Mouse (Mus musculus) forebrain, embryonic 10.5 days (tissue): ENCODE measurements around the gene Tmem175. TPM values are rescaled to one million over a fixed set of nuclear protein-coding genes. Genes with fewer than 3 reads are reported as not detected.
A peak's percentile ranks its signal among the peaks of the same experiment; 100 is the strongest.

Experiments used
- DNase-seq: peaks from one replicate; pipeline ENCODE4 v3.0.0-alpha.2; 2017; ENCODE audit warnings: low spot score; ENCODE audit errors: extremely low spot score
- H3K27ac ChIP-seq: fragments of 300-500 bp; sonication (generic); 2 replicates; pipeline ENCODE4 v1.5.1; 2016; ENCODE audit warnings: mild to moderate bottlenecking
- H3K27me3 ChIP-seq: fragments of 300-500 bp; sonication (generic); 2 replicates; pipeline ENCODE4 v1.6.1; 2016; ENCODE audit warnings: mild to moderate bottlenecking; ENCODE audit not compliant: poor library complexity, severe bottlenecking
- H3K36me3 ChIP-seq: fragments of 300-500 bp; sonication (generic); replicated peaks from 2 replicates; pipeline ENCODE4 v1.6.1; 2016; ENCODE audit warnings: mild to moderate bottlenecking, moderate library complexity
- H3K4me1 ChIP-seq: fragments of 300-500 bp; sonication (generic); 2 replicates; pipeline ENCODE4 v1.6.1; 2016
- H3K4me3 ChIP-seq: fragments of 300-500 bp; sonication (generic); 2 replicates; pipeline ENCODE4 v1.5.1; 2016; ENCODE audit warnings: mild to moderate bottlenecking, moderate library complexity
- H3K9me3 ChIP-seq: fragments of 300-500 bp; sonication (generic); 2 replicates; pipeline ENCODE4 v1.6.1; 2016; ENCODE audit warnings: mild to moderate bottlenecking, moderate library complexity
- WGBS: fragments of 180-500 bp; shearing (Covaris S2); methylation state at CpG from one replicate; pipeline ENCODE4 v1.1.7; 2016; 5-methylcytosine and 5-hydroxymethylcytosine counted together
- polyA plus RNA-seq: library from polyadenylated mRNA; unstranded; fragments of >200 nt; fragmentation: Nextera tagmentation; extraction: Ambion mirVana; gene quantifications from 2 replicates; pipeline ENCODE4 v1.2.1, GENCODE M21; 2016

The Tmem175 gene
- polyA plus RNA-seq, 1 experiment from 2014 or later = 17.6 TPM

DNA sequence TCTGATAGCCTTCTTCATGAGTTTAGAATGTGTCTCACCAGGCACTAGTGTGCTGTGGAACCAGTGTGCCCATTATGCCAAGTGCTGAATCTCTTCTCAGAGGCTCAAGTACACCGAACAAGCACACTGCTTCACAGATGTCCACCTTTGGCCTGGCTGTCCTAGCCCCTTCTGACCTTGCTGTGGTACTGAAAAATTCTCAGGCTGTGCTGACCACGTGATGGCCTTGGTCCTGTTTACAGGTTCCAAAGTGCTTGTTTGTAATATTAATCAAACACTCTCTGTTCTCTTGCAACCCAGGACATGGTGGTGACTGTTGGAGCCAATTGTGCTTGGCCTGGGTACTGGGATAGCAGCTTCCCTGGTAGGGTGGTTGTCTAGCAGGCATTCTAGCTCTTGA, 45.1 kb downstream of the Tmem175 start:
- H3K27ac ChIP-seq = no peak overlapping the region
- H3K36me3 ChIP-seq = peaks cover 28% of the 10 kb centered on the region
- no peaks in the 10 kb centered on the region for H3K27me3 ChIP-seq
- WGBS = 91% methylated on average over 2 of the region's 2 CpGs
- H3K9me3 ChIP-seq = no peaks in the 10 kb centered on the region
- no peak overlapping the region for H3K4me3 ChIP-seq
- no peak for DNase-seq
- peaks cover 27% of the 10 kb centered on the region for H3K4me1 ChIP-seq

- no peaks in the 10 kb centered on the region for H3K9me3 ChIP-seq
- H3K4me3 ChIP-seq = no peak within 1 kb of the TSS
- no peak for DNase-seq
- no peaks in the 10 kb centered on the region for H3K27me3 ChIP-seq
- H3K27ac ChIP-seq = peak within 1 kb of the TSS; percentile 6; the same call in 1 of the 2 replicates
- WGBS = 78% methylated on average over 9 of the region's 9 CpGs
- H3K4me1 ChIP-seq = peaks cover 20% of the 10 kb centered on the region
- H3K36me3 ChIP-seq = peaks cover 30% of the 10 kb centered on the region
Observed at GRCm38 (mm10) chr5:108675251-108675816, 45.8 kb downstream of the Tmem175 start, which contains the start of gene Slc26a1. Slc26a1 (minus strand) TSS chr5:108675569.

DNA sequence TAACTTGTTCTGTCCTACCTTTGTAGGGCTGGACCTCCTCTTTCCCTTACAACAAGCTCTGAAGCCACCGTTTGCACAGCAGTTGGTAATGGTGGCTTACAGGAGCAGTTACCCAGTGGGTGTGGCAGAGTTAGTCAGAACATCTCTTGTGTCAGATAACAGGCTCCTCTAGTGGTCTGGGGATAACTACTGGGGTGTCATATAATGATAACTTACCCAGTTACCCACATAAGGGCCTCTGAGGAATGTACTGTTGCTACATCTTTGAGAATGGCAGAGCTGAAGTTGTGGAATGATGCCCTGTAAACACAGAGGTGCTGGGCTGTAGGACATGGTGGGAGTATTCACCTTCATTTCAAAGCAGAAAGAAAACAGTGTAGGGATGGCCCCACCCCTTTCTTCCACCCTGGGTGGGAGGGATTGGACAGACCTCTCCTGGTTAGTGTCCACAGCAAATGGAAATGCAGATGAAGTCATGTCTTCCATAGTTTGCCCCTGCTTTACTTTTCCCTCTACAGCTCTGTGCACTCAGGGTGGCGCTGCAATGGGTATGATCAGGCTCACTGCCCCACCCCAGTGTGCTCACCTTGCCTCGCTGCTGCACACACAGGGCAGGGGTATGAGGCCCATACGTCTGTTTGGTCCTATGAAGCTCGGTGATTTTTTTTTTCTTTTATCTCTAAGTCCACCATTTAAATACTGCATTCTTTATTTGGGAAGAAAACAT, 47.4 kb downstream of the Tmem175 start:
- Histone ChIP-seq H3K27ac (peak overlapping the region; percentile 89), H3K36me3 (peaks cover 25% of the 10 kb centered on the region), H3K27me3 (no peaks in the 10 kb centered on the region), H3K9me3 (no peaks in the 10 kb centered on the region), H3K4me1 (peaks cover 17% of the 10 kb centered on the region), H3K4me3 (peak overlapping the region; percentile 50)
- 14% methylated on average over 5 of the region's 5 CpGs for WGBS
- DNase-seq = no peak

- H3K4me3 ChIP-seq = peak overlapping the region; percentile 50
- H3K4me1 ChIP-seq = peaks cover 17% of the 10 kb centered on the region
- peak; percentile 79 for DNase-seq
- peak overlapping the region; percentile 89 for H3K27ac ChIP-seq
- H3K36me3 ChIP-seq = peaks cover 18% of the 10 kb centered on the region
- no peaks in the 10 kb centered on the region for H3K9me3 ChIP-seq
- 5% methylated on average over 25 of the region's 25 CpGs for WGBS
- no peaks in the 10 kb centered on the region for H3K27me3 ChIP-seq
Observed at GRCm38 (mm10) chr5:108677605-108678295, 48.2 kb downstream of the Tmem175 start.

- no peak for DNase-seq
- Histone ChIP-seq H3K4me3 (no peak overlapping the region), H3K27ac (peak overlapping the region; percentile 89), H3K36me3 (peaks cover 11% of the 10 kb centered on the region; the same call in 1 of the 2 replicates), H3K4me1 (peaks cover 17% of the 10 kb centered on the region), H3K27me3 (no peaks in the 10 kb centered on the region), H3K9me3 (no peaks in the 10 kb centered on the region)
- 84% methylated on average over 6 of the region's 6 CpGs for WGBS
Observed at GRCm38 (mm10) chr5:108678296-108678854, 48.8 kb downstream of the Tmem175 start.

DNA sequence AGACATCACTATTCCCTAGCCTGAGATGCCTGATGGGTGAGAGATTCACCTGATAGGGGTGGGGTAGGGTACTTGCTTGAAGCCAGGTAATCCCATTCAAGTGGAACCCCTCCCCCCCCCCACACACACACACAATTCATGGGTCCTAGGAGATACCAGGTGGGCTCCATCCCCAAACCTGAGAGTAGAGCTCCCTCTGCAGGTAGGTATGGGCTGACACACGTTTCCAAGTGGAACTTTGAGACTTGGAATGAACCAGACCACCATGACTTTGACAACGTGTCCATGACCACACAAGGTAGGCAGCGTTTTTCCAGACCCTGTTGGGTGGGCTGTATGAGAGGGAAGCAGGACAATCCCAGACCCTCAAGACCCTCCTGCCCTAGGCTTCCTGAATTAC, 50.3 kb downstream of the Tmem175 start:
- Histone ChIP-seq H3K4me3 (no peak overlapping the region), H3K4me1 (peaks cover 17% of the 10 kb centered on the region), H3K27ac (no peak overlapping the region), H3K36me3 (peaks cover 5% of the 10 kb centered on the region; the same call in 1 of the 2 replicates), H3K9me3 (no peaks in the 10 kb centered on the region), H3K27me3 (no peaks in the 10 kb centered on the region)
- 53% methylated on average over 3 of the region's 3 CpGs for WGBS
- no peak for DNase-seq

- no peak for DNase-seq
- Histone ChIP-seq H3K27ac (no peak overlapping the region), H3K27me3 (no peaks in the 10 kb centered on the region), H3K36me3 (peaks cover 5% of the 10 kb centered on the region; the same call in 1 of the 2 replicates), H3K4me1 (peaks cover 17% of the 10 kb centered on the region), H3K9me3 (no peaks in the 10 kb centered on the region), H3K4me3 (no peak overlapping the region)
- 88% methylated on average over 6 of the region's 6 CpGs for WGBS
Observed at GRCm38 (mm10) chr5:108680871-108681270, 51.3 kb downstream of the Tmem175 start.

GRCm38 (mm10) chr5:108689091-108689490, 59.5 kb downstream of the Tmem175 start:
- no peak for DNase-seq
- Histone ChIP-seq H3K4me3 (no peak overlapping the region), H3K36me3 (no peaks in the 10 kb centered on the region), H3K27ac (no peak overlapping the region), H3K4me1 (peaks cover 24% of the 10 kb centered on the region), H3K9me3 (no peaks in the 10 kb centered on the region), H3K27me3 (peaks cover 25% of the 10 kb centered on the region)
- 74% methylated on average over 5 of the region's 5 CpGs for WGBS

DNA sequence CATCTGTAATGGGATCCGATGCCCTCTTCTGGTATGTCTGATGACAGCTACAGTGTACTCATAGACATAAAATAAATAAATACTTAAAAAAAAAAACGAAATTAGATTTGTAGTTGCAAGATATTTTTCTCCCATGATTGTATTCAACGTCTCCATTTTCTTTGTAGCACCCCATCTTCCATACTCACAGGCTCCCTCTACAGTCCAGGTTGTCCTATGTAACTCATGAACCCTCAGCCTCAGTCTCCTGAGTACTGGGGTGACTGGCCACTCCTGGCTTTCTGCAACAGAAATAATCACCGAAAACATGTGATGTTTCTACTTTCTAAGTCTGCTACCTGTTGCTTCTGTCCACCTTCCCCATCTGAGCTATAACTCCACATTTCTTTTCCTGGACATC, 61.6 kb downstream of the Tmem175 start:
- peaks cover 39% of the 10 kb centered on the region for H3K4me1 ChIP-seq
- peaks cover 7% of the 10 kb centered on the region for H3K36me3 ChIP-seq
- DNase-seq = no peak
- 78% methylated on average over 4 of the region's 4 CpGs for WGBS
- H3K27ac ChIP-seq = no peak overlapping the region
- peaks cover 35% of the 10 kb centered on the region for H3K27me3 ChIP-seq
- no peaks in the 10 kb centered on the region for H3K9me3 ChIP-seq
- H3K4me3 ChIP-seq = no peak overlapping the region

DNA sequence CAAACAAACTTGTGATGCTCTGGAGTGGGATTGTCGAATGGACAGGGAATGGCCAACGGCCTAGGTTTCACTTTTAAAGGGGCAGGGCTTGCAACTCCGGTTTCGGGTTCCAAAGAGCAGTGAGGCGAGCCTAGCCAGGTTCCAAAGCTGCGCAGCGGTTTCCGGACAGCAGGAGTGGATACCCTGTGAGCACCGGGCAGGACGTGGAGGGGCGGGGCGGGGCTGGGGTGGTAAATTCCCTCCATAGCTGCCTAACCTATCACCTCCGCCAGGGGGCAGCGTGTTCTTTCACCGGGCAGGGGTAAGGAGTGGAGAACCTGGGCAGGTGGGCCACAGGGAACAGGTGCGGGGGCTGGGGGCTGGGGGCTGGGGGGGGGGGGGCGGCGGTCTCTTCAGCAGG, 62.7 kb downstream of the Tmem175 start, which contains the start of gene Fgfrl1:
Gene Fgfrl1, plus strand, starts transcription at position 112 of the 400 bp plus-strand sequence.
- peaks cover 39% of the 10 kb centered on the region for H3K27me3 ChIP-seq
- H3K9me3 ChIP-seq = no peaks in the 10 kb centered on the region
- WGBS = 5% methylated on average over 18 of the region's 18 CpGs
- peak within 1 kb of the TSS; percentile 84 for H3K4me3 ChIP-seq
- H3K4me1 ChIP-seq = peaks cover 50% of the 10 kb centered on the region
- H3K36me3 ChIP-seq = peaks cover 10% of the 10 kb centered on the region
- peak; percentile 53 for DNase-seq
- H3K27ac ChIP-seq = no peak within 1 kb of the TSS

- no peaks in the 10 kb centered on the region for H3K9me3 ChIP-seq
- H3K36me3 ChIP-seq = peaks cover 20% of the 10 kb centered on the region
- under 1% methylated on average over 42 of the region's 43 CpGs for WGBS
- peak; percentile 93 for DNase-seq
- H3K27ac ChIP-seq = peak overlapping the region; percentile 91
- peaks cover 39% of the 10 kb centered on the region for H3K27me3 ChIP-seq
- peak overlapping the region; percentile 84 for H3K4me3 ChIP-seq
- H3K4me1 ChIP-seq = peaks cover 66% of the 10 kb centered on the region
Observed at GRCm38 (mm10) chr5:108693872-108694288, 64.3 kb downstream of the Tmem175 start.

- peak overlapping the region; percentile 84 for H3K4me3 ChIP-seq
- H3K27ac ChIP-seq = peak overlapping the region; percentile 91
- peak; percentile 52 for DNase-seq
- peaks cover 24% of the 10 kb centered on the region for H3K36me3 ChIP-seq
- no peaks in the 10 kb centered on the region for H3K9me3 ChIP-seq
- WGBS = under 1% methylated on average over 97 of the region's 99 CpGs
- peaks cover 39% of the 10 kb centered on the region for H3K27me3 ChIP-seq
- peaks cover 71% of the 10 kb centered on the region for H3K4me1 ChIP-seq
Observed at GRCm38 (mm10) chr5:108694352-108695261, 65.0 kb downstream of the Tmem175 start.
